Mouse (Mus musculus) stomach, postnatal 0 days (tissue): ENCODE measurements around the gene Tmem138. TPM values are rescaled to one million over a fixed set of nuclear protein-coding genes. Genes with fewer than 3 reads are reported as not detected.

Experiments
- ATAC-seq: fragments of 200-750 bp; cut with Nextera tagmentation; 2 replicates; pipeline ENCODE4 v1.8.0; 2017; ENCODE audit not compliant: low FRiP score, low TSS enrichment
- DNase-seq: peaks from one replicate; pipeline ENCODE4 v3.0.0-alpha.2; 2016; ENCODE audit warnings: low spot score
- H3K27ac ChIP-seq: fragments of 300-500 bp; sonication (generic); replicated peaks from 2 replicates; pipeline ENCODE4 v1.5.1; 2014; ENCODE audit warnings: mild to moderate bottlenecking, control low read depth
- H3K27me3 ChIP-seq: fragments of 300-500 bp; sonication (generic); 2 replicates; pipeline ENCODE4 v1.6.1; 2014; ENCODE audit warnings: low read length; ENCODE audit not compliant: control insufficient read depth, insufficient read depth
- H3K36me3 ChIP-seq: fragments of 300-500 bp; sonication (generic); 2 replicates; pipeline ENCODE4 v1.6.1; 2014; ENCODE audit warnings: low read length, mixed read lengths; ENCODE audit not compliant: control insufficient read depth, insufficient read depth
- H3K4me1 ChIP-seq: fragments of 300-500 bp; sonication (generic); replicated peaks from 2 replicates; pipeline ENCODE4 v1.6.1; 2014; ENCODE audit warnings: antibody characterized with exemption; ENCODE audit not compliant: control insufficient read depth, insufficient read depth
- H3K4me2 ChIP-seq: fragments of 300-500 bp; sonication (generic); replicated peaks from 2 replicates; pipeline ENCODE4 v1.6.1; 2014; ENCODE audit warnings: low read depth, mild to moderate bottlenecking, control low read depth, moderate library complexity
- H3K4me3 ChIP-seq: fragments of 300-500 bp; sonication (generic); 2 replicates; pipeline ENCODE4 v1.5.1; 2014; ENCODE audit warnings: low read depth, low read length, control low read depth
- H3K9ac ChIP-seq: fragments of 300-500 bp; sonication (generic); 2 replicates; pipeline ENCODE4 v1.6.1; 2014; ENCODE audit warnings: mild to moderate bottlenecking, low read length, control low read depth, mixed read lengths
- H3K9me3 ChIP-seq: fragments of 300-500 bp; sonication (generic); 2 replicates; pipeline ENCODE4 v1.6.1; 2016; ENCODE audit warnings: low read length; ENCODE audit not compliant: control insufficient read depth
- CTCF ChIP-seq: IDR thresholded peaks from 2 replicates; pipeline ENCODE4 v1.5.1; 2016; ENCODE audit warnings: antibody characterized with exemption, low read depth, mild to moderate bottlenecking, moderate library complexity
- EP300 ChIP-seq: optimal IDR thresholded peaks from 2 replicates; pipeline ENCODE3; 2016; ENCODE audit warnings: antibody characterized with exemption
- WGBS: fragments of 180-500 bp; shearing (Covaris S2); extraction: QIAGEN DNeasy Blood & Tissue Kit; methylation state at CpG from one replicate; pipeline ENCODE4 v1.1.7; 2014; 5-methylcytosine and 5-hydroxymethylcytosine counted together
- polyA plus RNA-seq: library from polyadenylated mRNA; unstranded; fragments of >200 nt; fragmentation: Nextera tagmentation; extraction: Ambion mirVana; gene quantifications from 2 replicates; pipeline ENCODE4 v1.2.1, GENCODE M21; 2015

Gene Tmem138
- polyA plus RNA-seq, 1 experiment from 2014 or later = 12.2 TPM

DNA sequence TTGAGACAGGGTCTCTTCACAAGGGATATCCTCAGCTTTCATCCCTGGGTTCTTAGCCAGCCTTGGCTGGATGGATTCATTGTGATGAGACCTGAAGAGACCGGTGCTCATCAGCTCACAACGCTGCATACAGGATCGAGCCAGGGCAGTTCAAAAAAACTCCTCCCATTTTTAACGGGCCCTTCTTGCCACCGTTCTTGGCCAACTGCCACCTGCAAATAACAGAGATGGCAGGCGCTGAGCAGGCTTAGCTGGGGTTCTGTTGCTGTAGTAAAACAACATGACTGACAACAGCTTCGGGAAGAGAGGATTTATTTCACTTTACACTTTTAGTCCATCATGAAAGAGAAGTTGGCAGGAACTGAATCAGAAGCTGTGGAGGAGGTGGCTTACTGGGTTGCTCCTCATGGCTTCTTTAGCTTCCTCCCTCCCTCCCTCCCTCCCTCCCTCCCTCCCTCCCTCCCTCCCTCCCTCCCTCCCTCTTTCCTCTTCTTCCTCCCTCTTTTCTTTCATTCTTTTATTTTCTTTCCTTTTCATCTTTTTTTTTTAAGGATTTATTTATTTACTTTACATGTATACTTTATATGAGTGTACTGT is 6.5 kb upstream of the Tmem138 start:
- no peaks in the 10 kb centered on the region for H3K27me3 ChIP-seq
- H3K9ac ChIP-seq = no peak overlapping the region
- H3K4me3 ChIP-seq = no peak overlapping the region
- H3K9me3 ChIP-seq = no peaks in the 10 kb centered on the region
- H3K4me2 ChIP-seq = no peak overlapping the region
- H3K4me1 ChIP-seq = no peaks in the 10 kb centered on the region
- DNase-seq (no peak), ATAC-seq (no peak)
- H3K36me3 ChIP-seq = no peaks in the 10 kb centered on the region
- H3K27ac ChIP-seq = no peak overlapping the region
- 59% methylated on average over 7 of the region's 7 CpGs for WGBS
- no peak for TF ChIP-seq CTCF
- no peak for TF ChIP-seq EP300

DNA sequence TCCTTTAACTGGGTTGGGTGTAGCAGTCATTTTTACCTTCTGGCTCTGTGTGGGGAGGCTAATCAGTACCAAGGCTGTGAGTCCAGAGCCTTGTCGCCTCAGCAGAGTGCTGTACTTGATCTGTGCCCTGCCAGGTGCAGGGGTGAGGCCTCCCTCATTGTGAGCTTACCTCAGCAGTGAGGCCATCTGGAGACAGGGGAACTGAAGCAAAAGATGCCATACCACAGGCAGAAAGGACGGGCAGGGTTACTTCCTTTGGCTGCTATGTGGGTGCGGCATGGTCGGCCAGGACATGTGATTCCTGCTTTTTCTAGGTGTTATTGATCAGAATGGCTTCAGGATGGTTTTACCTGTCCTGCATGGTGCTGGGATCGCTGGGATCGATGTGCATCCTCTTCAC is 4.8 kb upstream of the Tmem138 start:
- 87% methylated on average over 6 of the region's 6 CpGs for WGBS
- Histone ChIP-seq H3K4me2 (no peak overlapping the region), H3K9me3 (no peaks in the 10 kb centered on the region), H3K36me3 (no peaks in the 10 kb centered on the region), H3K9ac (no peak overlapping the region), H3K4me3 (no peak overlapping the region), H3K4me1 (no peaks in the 10 kb centered on the region), H3K27me3 (no peaks in the 10 kb centered on the region), H3K27ac (no peak overlapping the region)
- ATAC-seq (no peak), DNase-seq (no peak)
- TF ChIP-seq CTCF = no peak
- no peak for TF ChIP-seq EP300

DNA sequence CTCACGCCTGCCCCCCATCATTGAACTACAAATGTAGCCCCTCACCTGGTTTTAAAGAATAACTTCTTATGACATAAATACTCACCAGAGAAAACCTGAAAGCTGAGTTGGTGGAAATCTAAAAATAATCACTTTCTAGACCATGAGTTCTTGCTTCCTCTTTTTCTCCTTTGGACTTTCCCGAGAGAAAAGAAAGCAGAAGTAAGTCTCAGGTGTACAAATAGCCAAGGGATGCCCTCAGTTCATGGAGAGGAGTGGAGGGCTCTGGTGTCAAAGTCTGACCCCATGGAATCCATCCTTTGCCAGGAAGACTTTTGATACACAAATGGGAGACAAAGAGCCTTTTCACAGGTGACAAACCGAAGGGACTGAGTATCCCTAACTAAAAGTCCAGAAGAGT is 3.6 kb upstream of the Tmem138 start:
- no peak for ATAC-seq
- WGBS = 81% methylated on average over 3 of the region's 3 CpGs
- no peak for TF ChIP-seq EP300
- TF ChIP-seq CTCF = no peak

DNA sequence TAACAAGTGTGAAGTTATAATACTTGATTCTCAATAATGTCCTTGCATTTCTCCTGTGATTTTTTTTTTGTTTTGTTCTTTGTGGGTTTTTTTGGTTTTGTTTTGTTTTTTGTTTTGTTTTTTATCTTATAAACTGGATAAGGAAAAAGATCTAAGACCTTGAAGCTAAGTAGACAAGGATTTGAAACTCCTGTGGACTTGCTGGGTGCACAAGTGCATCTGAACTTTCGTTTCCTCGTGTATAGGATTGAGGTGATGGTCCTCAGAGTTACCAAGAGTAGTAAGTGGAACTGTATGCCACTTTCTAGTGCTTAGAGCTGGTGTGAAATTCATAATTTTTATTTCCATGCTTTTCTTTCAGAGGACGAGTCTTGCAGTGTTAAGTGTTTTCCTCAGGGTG is 2.9 kb upstream of the Tmem138 start:
- WGBS = 81% methylated on average over 3 of the region's 3 CpGs
- H3K27ac ChIP-seq = no peak overlapping the region
- H3K4me3 ChIP-seq = no peak overlapping the region
- no peak overlapping the region for H3K9ac ChIP-seq
- no peaks in the 10 kb centered on the region for H3K27me3 ChIP-seq
- TF ChIP-seq EP300 (no peak), CTCF (no peak)
- ATAC-seq = no peak
- DNase-seq = no peak
- H3K9me3 ChIP-seq = no peaks in the 10 kb centered on the region
- no peaks in the 10 kb centered on the region for H3K4me1 ChIP-seq
- H3K4me2 ChIP-seq = no peak overlapping the region
- no peaks in the 10 kb centered on the region for H3K36me3 ChIP-seq

More for the DNA sequence above, 3.6 kb upstream of the Tmem138 start:
- Histone ChIP-seq H3K9me3 (no peaks in the 10 kb centered on the region), H3K4me2 (no peak overlapping the region), H3K27ac (no peak overlapping the region), H3K9ac (no peak overlapping the region), H3K4me1 (no peaks in the 10 kb centered on the region), H3K36me3 (no peaks in the 10 kb centered on the region), H3K4me3 (no peak overlapping the region), H3K27me3 (no peaks in the 10 kb centered on the region)
- DNase-seq = no peak

DNA sequence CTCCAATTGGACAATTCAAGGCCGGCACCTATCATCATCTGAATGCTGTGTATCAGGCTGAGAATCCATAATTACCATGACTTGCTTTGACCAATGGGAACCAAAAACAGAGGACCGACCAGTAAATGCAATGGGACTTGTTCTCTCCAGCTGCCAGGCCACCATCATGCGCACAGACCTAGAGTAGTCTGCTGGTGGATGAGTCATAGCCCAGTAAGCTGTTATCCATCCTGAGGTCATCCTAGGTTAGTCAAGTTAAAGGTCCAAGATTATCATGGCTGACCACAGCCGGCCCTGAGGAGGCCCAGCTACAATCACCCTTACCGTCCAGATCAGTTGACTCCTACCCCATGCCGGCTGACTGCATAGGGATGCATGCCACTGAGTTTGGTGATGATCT is 7.5 kb downstream of the Tmem138 start:
- Histone ChIP-seq H3K27me3 (no peaks in the 10 kb centered on the region), H3K9ac (no peak overlapping the region), H3K4me2 (no peak overlapping the region), H3K4me3 (no peak overlapping the region), H3K9me3 (no peaks in the 10 kb centered on the region), H3K36me3 (peaks cover 8% of the 10 kb centered on the region), H3K27ac (no peak overlapping the region), H3K4me1 (no peaks in the 10 kb centered on the region)
- no peak for TF ChIP-seq EP300
- TF ChIP-seq CTCF = no peak
- ATAC-seq (no peak), DNase-seq (no peak)
- WGBS = 95% methylated on average over 6 of the region's 6 CpGs

DNA sequence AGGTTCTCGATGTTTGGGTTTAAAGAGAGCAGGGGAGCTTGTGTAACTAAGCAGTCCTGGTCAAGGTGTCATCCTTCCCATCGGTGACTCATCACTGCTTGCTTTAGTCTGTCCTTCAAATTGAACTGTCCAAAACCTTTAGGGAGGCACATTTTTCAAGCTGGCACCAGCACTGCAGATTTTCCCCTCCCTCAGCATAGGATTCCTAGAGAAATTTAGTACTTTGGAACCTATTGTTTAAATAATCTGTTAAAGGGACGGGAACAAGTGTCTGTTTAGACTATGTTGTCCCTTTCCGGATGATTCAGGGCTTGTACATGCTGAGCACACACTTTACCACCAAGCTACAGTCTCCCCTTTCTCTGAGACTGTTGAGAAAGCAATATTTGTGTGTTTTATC is 11.9 kb downstream of the Tmem138 start:
- no peak overlapping the region for H3K4me2 ChIP-seq
- TF ChIP-seq CTCF (no peak), EP300 (no peak)
- H3K27me3 ChIP-seq = no peaks in the 10 kb centered on the region
- no peak overlapping the region for H3K27ac ChIP-seq
- H3K4me1 ChIP-seq = no peaks in the 10 kb centered on the region
- H3K9ac ChIP-seq = no peak overlapping the region
- H3K4me3 ChIP-seq = no peak overlapping the region
- no peaks in the 10 kb centered on the region; the same call in 1 of the 2 replicates for H3K36me3 ChIP-seq
- H3K9me3 ChIP-seq = no peaks in the 10 kb centered on the region
- DNase-seq = no peak
- 50% methylated on average over 4 of the region's 4 CpGs for WGBS
- ATAC-seq = no peak
